Mouse (Mus musculus) lung, postnatal 0 days (tissue): ENCODE results near the gene Slc44a5.
A peak's percentile ranks its signal among the peaks of the same experiment; 100 is the strongest.

ENCODE experiments used
- CTCF ChIP-seq: IDR thresholded peaks from 2 replicates; pipeline ENCODE4 v1.5.1; 2016; ENCODE audit warnings: antibody characterized with exemption, mild to moderate bottlenecking
- EP300 ChIP-seq: IDR thresholded peaks from 2 replicates; pipeline ENCODE4 v1.6.1; 2016; ENCODE audit warnings: antibody characterized with exemption, mild to moderate bottlenecking, control low read depth

- TF ChIP-seq CTCF = peak; percentile 75
- no peak for TF ChIP-seq EP300
These were observed 4.7 kb upstream of the Slc44a5 start for GRCm38 (mm10) chr3:153968549-153968948.
